Mouse (Mus musculus) heart, embryonic 12.5 days (tissue): ENCODE data around the gene Syt11. TPM values are rescaled to one million over a fixed set of nuclear protein-coding genes. Genes with fewer than 3 reads are reported as not detected.
A peak's percentile ranks its signal among the peaks of the same experiment; 100 is the strongest.

ENCODE experiments used
- ATAC-seq: fragments of 200-750 bp; cut with Nextera tagmentation; 2 replicates; pipeline ENCODE4 v1.8.0; 2017; ENCODE audit warnings: moderate TSS enrichment, moderate library complexity; ENCODE audit not compliant: insufficient number of reproducible peaks, low FRiP score
- H3K27ac ChIP-seq: fragments of 300-500 bp; sonication (generic); 2 replicates; pipeline ENCODE4 v1.5.1; 2016; ENCODE audit warnings: mild to moderate bottlenecking, moderate library complexity; ENCODE audit not compliant: poor library complexity, severe bottlenecking
- H3K27me3 ChIP-seq: fragments of 300-500 bp; sonication (generic); replicated peaks from 2 replicates; pipeline ENCODE4 v1.6.1; 2016; ENCODE audit warnings: mild to moderate bottlenecking, moderate library complexity
- H3K36me3 ChIP-seq: fragments of 300-500 bp; sonication (generic); 2 replicates; pipeline ENCODE4 v1.6.1; 2016; ENCODE audit warnings: mild to moderate bottlenecking, moderate library complexity
- H3K4me1 ChIP-seq: fragments of 300-500 bp; sonication (generic); replicated peaks from 2 replicates; pipeline ENCODE4 v1.6.1; 2016; ENCODE audit warnings: mild to moderate bottlenecking
- H3K4me2 ChIP-seq: fragments of 300-500 bp; sonication (generic); 2 replicates; pipeline ENCODE4 v1.6.1; 2016; ENCODE audit warnings: mild to moderate bottlenecking, moderate library complexity
- H3K4me3 ChIP-seq: fragments of 300-500 bp; sonication (generic); 2 replicates; pipeline ENCODE4 v1.5.1; 2016; ENCODE audit warnings: mild to moderate bottlenecking
- H3K9ac ChIP-seq: fragments of 300-500 bp; sonication (generic); 2 replicates; pipeline ENCODE4 v1.6.1; 2016; ENCODE audit warnings: mild to moderate bottlenecking, moderate library complexity
- H3K9me3 ChIP-seq: fragments of 300-500 bp; sonication (generic); replicated peaks from 2 replicates; pipeline ENCODE4 v1.6.1; 2016; ENCODE audit warnings: mild to moderate bottlenecking, moderate library complexity
- WGBS: fragments of 180-500 bp; shearing (Covaris S2); methylation state at CpG from one replicate; pipeline ENCODE4 v1.1.7; 2016; 5-methylcytosine and 5-hydroxymethylcytosine counted together
- polyA plus RNA-seq: library from polyadenylated mRNA; unstranded; fragments of >200 nt; fragmentation: Nextera tagmentation; extraction: Ambion mirVana; gene quantifications from 2 replicates; pipeline ENCODE4 v1.2.1, GENCODE M21; 2016

Syt11 gene
- polyA plus RNA-seq, 1 experiment from 2014 or later: 20.0 TPM

DNA sequence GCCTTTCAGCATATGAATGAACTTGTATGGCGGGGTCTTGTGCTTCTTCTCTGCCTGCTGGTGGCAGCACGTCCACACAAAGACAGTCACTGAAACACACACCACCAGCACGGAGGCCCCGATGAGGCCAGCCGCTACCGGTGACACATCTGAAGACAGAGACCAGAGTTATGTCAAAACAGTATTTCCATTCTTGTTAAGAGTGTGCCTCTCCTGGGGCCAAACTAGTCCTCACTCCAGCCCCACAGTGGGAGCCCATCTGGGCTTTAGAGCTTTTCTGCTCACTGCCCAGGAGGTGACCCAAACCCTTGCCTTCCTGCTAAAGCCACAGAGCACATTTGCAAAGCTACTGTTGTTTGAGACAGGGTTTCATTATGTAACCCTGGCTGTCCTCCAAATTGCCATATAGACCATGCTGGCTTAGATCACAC is 12.5 kb downstream of the Syt11 start:
- Histone ChIP-seq H3K27me3 (no peaks in the 10 kb centered on the region), H3K4me1 (peaks cover 15% of the 10 kb centered on the region), H3K9me3 (no peaks in the 10 kb centered on the region), H3K27ac (peak overlapping the region; percentile 18; the same call in 1 of the 2 replicates), H3K4me3 (no peak overlapping the region), H3K36me3 (peaks cover 18% of the 10 kb centered on the region), H3K9ac (peak overlapping the region; percentile 47), H3K4me2 (no peak overlapping the region)
- ATAC-seq: no peak
- 37% methylated on average over 6 of the region's 6 CpGs for WGBS

DNA sequence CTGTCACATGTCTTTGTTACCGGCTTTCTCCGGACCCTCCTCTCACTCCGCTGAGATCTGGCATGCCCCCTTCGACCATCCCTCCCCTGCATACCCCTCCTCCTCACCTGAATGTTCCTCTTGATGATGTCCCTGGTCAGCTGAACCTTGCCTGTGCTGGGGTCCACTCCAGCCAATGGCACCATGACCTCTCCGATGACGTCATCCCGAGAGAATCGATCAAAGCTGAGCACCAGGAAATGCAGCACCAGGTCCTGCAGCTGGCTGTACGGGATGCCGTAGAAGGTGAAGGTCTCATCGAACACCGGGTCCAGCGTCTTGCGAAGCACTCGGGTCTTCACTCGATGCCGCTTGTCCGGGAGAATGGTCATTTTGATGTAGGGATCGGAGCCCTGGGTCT is 13.3 kb downstream of the Syt11 start:
- no peak overlapping the region for H3K9ac ChIP-seq
- H3K4me2 ChIP-seq: no peak overlapping the region
- H3K27ac ChIP-seq: no peak overlapping the region
- 87% methylated on average over 19 of the region's 19 CpGs for WGBS
- no peaks in the 10 kb centered on the region for H3K9me3 ChIP-seq
- peaks cover 18% of the 10 kb centered on the region for H3K36me3 ChIP-seq
- no peak overlapping the region for H3K4me3 ChIP-seq
- H3K4me1 ChIP-seq: peaks cover 15% of the 10 kb centered on the region
- H3K27me3 ChIP-seq: no peaks in the 10 kb centered on the region
- no peak for ATAC-seq

DNA sequence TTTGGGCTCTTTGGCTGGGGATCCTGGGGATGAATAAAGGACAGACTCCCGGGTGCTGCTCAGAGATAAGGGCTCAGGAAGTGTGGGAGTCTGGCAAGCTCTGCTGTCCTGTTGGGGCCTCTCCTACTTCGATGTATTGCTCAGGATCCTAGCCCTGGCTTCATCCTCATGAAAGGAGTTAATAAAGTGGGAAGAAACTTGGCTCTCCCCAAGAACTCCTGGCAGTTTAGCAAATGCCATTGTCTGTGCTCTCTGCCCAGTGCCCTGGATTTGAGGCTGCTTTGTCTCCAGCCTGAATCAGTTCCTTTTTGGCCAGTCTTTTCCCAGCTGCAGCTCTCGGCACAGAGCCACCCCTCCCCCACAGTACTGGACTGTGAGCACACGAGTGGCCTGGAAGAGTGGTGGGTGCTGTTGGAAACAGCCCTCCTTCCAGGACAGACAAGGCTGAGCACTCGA is 16.9 kb downstream of the Syt11 start:
- Histone ChIP-seq H3K4me3 (0 out of 2 replicates have a peak overlapping the region, but pooled peaks have one; percentile 2), H3K27ac (peak overlapping the region; percentile 83), H3K9me3 (no peaks in the 10 kb centered on the region), H3K9ac (peak overlapping the region; percentile 44), H3K4me2 (peak overlapping the region; percentile 50), H3K36me3 (peaks cover 18% of the 10 kb centered on the region), H3K4me1 (peaks cover 27% of the 10 kb centered on the region), H3K27me3 (no peaks in the 10 kb centered on the region)
- 4% methylated on average over 5 of the region's 5 CpGs for WGBS
- ATAC-seq: peak; percentile 74

DNA sequence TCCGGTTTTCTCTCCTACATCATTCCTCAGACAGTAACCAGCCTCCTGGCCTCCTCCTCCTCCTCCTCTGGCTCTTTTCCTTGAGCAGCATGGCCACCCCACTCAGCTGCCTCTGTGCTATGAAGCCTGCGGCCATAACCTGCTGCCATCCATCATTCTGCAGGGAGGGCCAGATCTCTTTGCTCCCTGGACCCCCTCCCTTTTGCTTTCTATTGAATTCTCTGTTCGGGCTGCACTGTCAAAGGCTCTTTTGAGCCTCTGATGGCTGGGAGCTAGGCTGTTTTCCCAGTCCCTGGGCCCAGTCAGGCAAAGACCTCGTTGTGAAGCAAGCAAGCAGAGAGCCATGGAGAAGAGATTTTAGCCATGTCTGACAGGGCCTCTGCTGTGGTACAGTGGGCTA is 18.7 kb downstream of the Syt11 start:
- no peaks in the 10 kb centered on the region for H3K27me3 ChIP-seq
- peaks cover 12% of the 10 kb centered on the region for H3K36me3 ChIP-seq
- no peak overlapping the region for H3K4me2 ChIP-seq
- H3K4me1 ChIP-seq: peaks cover 27% of the 10 kb centered on the region
- H3K27ac ChIP-seq: no peak overlapping the region
- ATAC-seq: no peak
- H3K4me3 ChIP-seq: no peak overlapping the region
- H3K9ac ChIP-seq: 0 out of 2 replicates have a peak overlapping the region, but pooled peaks have one; percentile 35
- no peaks in the 10 kb centered on the region for H3K9me3 ChIP-seq
- WGBS: 61% methylated on average over 4 of the region's 4 CpGs

DNA sequence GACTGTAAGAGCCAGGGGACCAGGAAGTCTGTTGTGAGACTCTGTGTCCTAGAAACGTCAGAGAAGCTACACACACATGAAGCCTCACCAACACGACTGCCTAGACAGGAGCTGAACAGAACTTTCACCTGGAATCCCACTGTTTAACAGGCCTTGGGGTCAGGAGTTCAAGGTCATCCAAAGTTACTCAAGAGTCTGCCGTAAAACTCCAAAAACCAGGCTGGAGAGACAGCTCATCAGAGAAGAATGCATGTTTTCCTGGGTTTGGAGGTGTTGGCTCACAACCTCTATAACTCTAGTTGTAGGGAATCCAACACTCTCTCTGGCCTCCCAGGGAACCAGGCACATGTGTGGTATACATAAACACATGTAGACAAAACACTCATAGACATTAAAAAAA is 19.4 kb downstream of the Syt11 start:
- Histone ChIP-seq H3K27me3 (no peaks in the 10 kb centered on the region), H3K4me3 (no peak overlapping the region), H3K4me2 (no peak overlapping the region), H3K36me3 (0 out of 2 replicates have a peak, but pooled peaks cover 6% of the 10 kb centered on the region), H3K9me3 (no peaks in the 10 kb centered on the region), H3K9ac (no peak overlapping the region), H3K27ac (no peak overlapping the region), H3K4me1 (peaks cover 27% of the 10 kb centered on the region)
- ATAC-seq: no peak
- 55% methylated on average over 3 of the region's 3 CpGs for WGBS

DNA sequence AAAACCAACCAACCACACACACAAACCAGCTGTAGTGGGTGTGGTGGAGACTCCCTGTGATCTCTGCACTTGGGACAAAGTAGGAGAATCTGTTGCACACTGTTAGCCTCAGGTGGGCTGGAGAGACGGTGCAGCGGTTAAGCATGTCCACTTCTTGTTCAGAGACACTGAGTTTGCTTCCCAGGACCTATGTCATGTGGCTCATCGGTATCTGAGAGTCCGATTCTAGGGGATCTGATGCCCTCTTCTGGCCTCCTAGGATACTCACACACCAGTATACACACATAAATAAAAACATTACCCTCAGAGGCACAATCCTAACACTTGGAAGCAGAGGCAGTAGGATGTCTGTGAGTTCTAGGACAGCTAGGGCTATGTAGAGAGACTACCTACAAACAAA is 20.7 kb downstream of the Syt11 start:
- Histone ChIP-seq H3K36me3 (peaks cover 2% of the 10 kb centered on the region), H3K4me3 (no peak overlapping the region)
- WGBS: 70% methylated on average over 4 of the region's 4 CpGs

DNA sequence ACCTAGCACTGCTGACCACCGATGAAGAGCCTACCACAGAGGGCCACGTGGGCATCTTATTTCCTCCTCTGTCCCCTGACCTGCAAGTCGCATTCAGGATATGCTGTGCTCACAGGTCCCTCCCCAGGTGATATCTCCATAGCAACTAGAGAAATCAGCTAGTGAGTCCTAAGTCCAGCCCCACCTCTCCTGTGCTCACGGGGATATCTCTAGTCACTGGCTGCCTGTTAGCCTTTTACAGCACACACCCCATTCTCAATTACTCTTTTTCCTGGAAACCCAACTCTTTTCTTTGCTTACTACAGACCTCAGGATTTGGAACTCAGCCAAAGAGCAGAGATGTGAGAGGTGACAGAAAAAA is 28.1 kb downstream of the Syt11 start:
- Histone ChIP-seq H3K4me3 (no peak overlapping the region), H3K9ac (no peak overlapping the region), H3K4me2 (no peak overlapping the region), H3K4me1 (no peaks in the 10 kb centered on the region), H3K27me3 (no peaks in the 10 kb centered on the region), H3K27ac (no peak overlapping the region), H3K9me3 (peaks cover 24% of the 10 kb centered on the region), H3K36me3 (peaks cover 36% of the 10 kb centered on the region)
- no peak for ATAC-seq
- WGBS: 78% methylated on average over 4 of the region's 4 CpGs

More for the DNA sequence above, 20.7 kb downstream of the Syt11 start:
- Histone ChIP-seq H3K9ac (no peak overlapping the region), H3K4me1 (peaks cover 27% of the 10 kb centered on the region), H3K9me3 (no peaks in the 10 kb centered on the region), H3K27ac (no peak overlapping the region), H3K4me2 (no peak overlapping the region), H3K27me3 (no peaks in the 10 kb centered on the region)
- ATAC-seq: no peak

DNA sequence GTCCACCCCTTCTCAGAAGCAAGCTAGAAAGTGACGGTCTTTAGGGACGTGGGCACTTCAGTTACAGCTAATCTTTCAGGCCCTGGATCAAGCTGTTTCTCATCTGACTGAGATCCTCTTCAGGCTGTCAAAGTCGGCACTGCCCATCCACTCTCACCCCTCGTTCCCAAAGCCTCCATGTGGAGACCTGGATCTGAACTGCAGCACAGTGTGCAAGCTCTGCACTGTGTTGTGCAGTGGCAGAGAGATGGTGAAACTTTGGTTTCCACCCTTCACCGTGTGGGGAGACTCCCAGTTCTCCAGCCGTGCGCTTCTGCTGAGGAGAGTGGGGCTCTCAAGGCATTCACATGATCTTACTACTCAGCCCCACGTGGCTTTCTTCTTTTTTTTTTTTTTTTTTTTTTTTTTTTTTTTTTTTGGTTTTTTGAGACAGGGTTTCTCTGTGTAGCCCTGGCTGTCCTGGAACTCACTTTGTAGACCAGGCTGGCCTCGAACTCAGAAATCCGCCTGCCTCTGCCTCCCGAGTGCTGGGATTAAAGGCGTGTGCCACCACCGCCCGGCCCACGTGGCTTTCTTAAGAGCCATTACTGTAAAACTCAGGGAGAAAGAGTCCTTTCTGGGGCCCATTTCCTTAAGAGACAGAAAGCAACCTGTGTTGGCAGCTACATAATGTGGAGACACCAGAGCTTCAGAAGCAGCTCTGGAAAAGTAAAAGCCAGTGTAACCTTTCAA is 28.7 kb downstream of the Syt11 start:
- WGBS: 77% methylated on average over 13 of the region's 15 CpGs
- ATAC-seq: no peak
- Histone ChIP-seq H3K27ac (no peak overlapping the region), H3K4me3 (no peak overlapping the region), H3K9ac (no peak overlapping the region), H3K27me3 (no peaks in the 10 kb centered on the region), H3K9me3 (peaks cover 24% of the 10 kb centered on the region), H3K4me1 (no peaks in the 10 kb centered on the region), H3K36me3 (peaks cover 40% of the 10 kb centered on the region), H3K4me2 (no peak overlapping the region)

DNA sequence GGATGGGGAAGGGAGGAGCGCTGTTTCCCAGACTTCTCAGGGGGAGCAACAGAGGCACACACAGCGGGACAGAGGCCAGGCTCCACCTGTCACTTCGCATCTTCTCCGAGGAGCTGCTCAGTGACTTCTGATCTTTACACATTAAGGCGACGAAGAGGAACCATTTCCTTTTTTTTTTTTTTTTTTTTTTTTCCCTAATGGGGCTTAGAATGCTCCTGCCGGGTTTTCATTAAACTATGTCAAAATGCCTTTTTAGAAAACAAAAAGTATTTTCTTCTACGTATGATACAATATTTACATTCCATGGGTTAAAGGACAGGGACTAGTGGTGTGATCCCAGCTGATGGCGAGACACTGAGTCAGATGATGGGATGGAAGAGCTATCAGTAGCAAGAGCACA is 29.4 kb downstream of the Syt11 start:
- H3K9me3 ChIP-seq: peaks cover 24% of the 10 kb centered on the region
- ATAC-seq: no peak
- no peak overlapping the region for H3K4me3 ChIP-seq
- H3K9ac ChIP-seq: no peak overlapping the region
- 88% methylated on average over 9 of the region's 9 CpGs for WGBS
- no peaks in the 10 kb centered on the region for H3K27me3 ChIP-seq
- H3K36me3 ChIP-seq: peaks cover 40% of the 10 kb centered on the region
- no peak overlapping the region for H3K4me2 ChIP-seq
- no peaks in the 10 kb centered on the region for H3K4me1 ChIP-seq
- no peak overlapping the region for H3K27ac ChIP-seq

DNA sequence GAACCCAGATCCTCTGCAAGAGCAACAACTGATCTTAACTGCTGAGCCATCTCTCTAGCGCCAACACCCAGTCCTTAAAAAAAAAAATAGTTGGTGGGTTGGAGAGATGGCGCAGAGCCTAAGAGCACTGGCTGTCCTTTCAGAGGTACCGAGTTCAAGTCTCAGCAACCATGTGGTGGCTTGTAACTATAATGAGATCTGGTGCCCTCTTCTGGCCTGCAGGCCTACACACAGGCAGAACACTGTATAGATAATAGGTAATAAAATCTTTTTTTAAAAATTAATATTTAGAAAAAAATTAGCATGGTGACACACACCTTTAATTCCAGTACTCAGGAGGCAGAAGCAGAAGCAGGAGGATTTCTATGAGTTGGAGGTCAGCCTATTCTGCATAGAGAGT is 34.8 kb downstream of the Syt11 start:
- Histone ChIP-seq H3K27me3 (no peaks in the 10 kb centered on the region), H3K4me2 (no peak overlapping the region), H3K9me3 (no peaks in the 10 kb centered on the region), H3K4me1 (no peaks in the 10 kb centered on the region), H3K36me3 (peaks cover 8% of the 10 kb centered on the region), H3K9ac (no peak overlapping the region), H3K4me3 (no peak overlapping the region), H3K27ac (no peak overlapping the region)
- 88% methylated on average over 3 of the region's 3 CpGs for WGBS
- no peak for ATAC-seq

DNA sequence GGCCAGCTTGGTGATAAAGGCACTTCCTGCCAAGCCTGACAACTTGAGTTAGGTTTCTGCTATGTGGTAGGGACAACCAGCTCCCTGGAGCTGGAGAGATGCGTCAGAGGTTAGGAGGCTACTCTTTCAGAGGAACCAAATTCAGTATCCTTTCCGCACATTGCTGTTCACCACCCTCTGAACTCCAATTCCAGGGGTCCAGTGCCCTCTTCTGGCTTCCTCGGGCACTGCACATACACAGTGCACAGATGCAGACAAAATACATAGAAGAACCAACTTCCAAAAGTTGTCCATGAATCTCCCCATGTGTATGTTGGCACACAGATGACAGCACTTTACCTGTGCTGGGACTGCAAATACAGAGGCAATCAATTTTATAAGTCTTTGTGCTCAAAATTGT is 36.3 kb downstream of the Syt11 start:
- no peak for ATAC-seq
- Histone ChIP-seq H3K9ac (no peak overlapping the region), H3K4me1 (no peaks in the 10 kb centered on the region), H3K9me3 (no peaks in the 10 kb centered on the region), H3K4me2 (no peak overlapping the region), H3K4me3 (no peak overlapping the region), H3K27me3 (no peaks in the 10 kb centered on the region), H3K36me3 (peaks cover 4% of the 10 kb centered on the region), H3K27ac (no peak overlapping the region)
- WGBS: 50% methylated on average over 3 of the region's 3 CpGs

DNA sequence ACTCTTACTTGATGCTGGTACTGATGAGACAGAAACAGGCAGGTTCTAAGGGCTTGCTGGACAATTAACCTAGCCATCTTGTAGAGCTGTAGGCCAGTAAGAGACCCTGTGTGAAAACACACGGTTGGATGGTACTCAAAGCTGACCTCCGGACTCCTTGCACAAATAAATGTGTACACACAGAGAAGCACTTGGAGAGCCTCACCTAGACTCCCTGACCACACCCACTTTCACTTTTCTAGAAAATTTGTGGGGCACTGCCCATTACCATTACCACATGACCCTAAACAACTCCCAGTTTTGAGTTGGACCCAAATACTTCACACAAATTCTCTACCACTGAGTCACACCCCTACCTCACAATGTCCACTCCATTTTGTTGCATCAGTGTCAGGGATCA is 38.4 kb downstream of the Syt11 start:
- H3K27me3 ChIP-seq: no peaks in the 10 kb centered on the region
- peaks cover 14% of the 10 kb centered on the region for H3K36me3 ChIP-seq
- H3K9ac ChIP-seq: no peak overlapping the region
- H3K4me1 ChIP-seq: no peaks in the 10 kb centered on the region
- H3K9me3 ChIP-seq: 0 out of 2 replicates have a peak, but pooled peaks cover 9% of the 10 kb centered on the region
- WGBS: 84% methylated on average over 2 of the region's 2 CpGs
- no peak overlapping the region for H3K4me2 ChIP-seq
- no peak overlapping the region for H3K27ac ChIP-seq
- no peak overlapping the region for H3K4me3 ChIP-seq
- ATAC-seq: no peak
